Mouse (Mus musculus): ENCODE measurements around the gene Rpl27. TPM values are rescaled to one million over a fixed set of nuclear protein-coding genes. Genes with fewer than 3 reads are reported as not detected.

Rpl27 gene
- total and polyA plus RNA-seq, 3 experiments, result 595 to 2,621 TPM; not detected in 1

GRCm38 (mm10) chr11:101417101-101417855 lies 24.8 kb upstream of the Rpl27 start, which contains the start of gene Aarsd1 (continued):
- TF ChIP-seq USF2 (IDR thresholded peaks at IDR 0.05; ENCODE audit: borderline replicate concordance in 1 of 2, insufficient read depth in 1 of 2, low read depth in 1 of 2, low read length in 2 of 2), result no peak
- no peak for TF ChIP-seq GATA1 (IDR thresholded peaks at IDR 0.05; ENCODE audit: low read depth, low read length)
- no peak for TF ChIP-seq POLR2AphosphoS2 (IDR thresholded peaks at IDR 0.05; ENCODE audit: low read length)
- TF ChIP-seq MYC (IDR thresholded peaks at IDR 0.05; ENCODE audit: low read depth, low read length), result peak; percentile 77; the same call in 1 of the 2 replicates
- no peak for TF ChIP-seq RAD21 (IDR thresholded peaks at IDR 0.05; ENCODE audit: low read depth, low read length)
- TF ChIP-seq TCF12 (IDR thresholded peaks at IDR 0.05; ENCODE audit: low read depth, low read length), result peak; percentile 66; the same call in 1 of the 2 replicates
- TF ChIP-seq USF1 (IDR thresholded peaks at IDR 0.05; ENCODE audit: low read depth, low read length), result no peak
- no peak for TF ChIP-seq POLR2AphosphoS5 (IDR thresholded peaks at IDR 0.05; ENCODE audit: borderline replicate concordance, low read depth, low read length)
- TF ChIP-seq MXI1 (IDR thresholded peaks at IDR 0.05; ENCODE audit: low read depth, low read length), result peak; percentile 86
- peak; percentile 70; the same call in 1 of the 2 replicates for TF ChIP-seq KAT2A (conservative IDR thresholded peaks at IDR 0.05; ENCODE audit: low read depth, low read length)
- TF ChIP-seq MAX (IDR thresholded peaks at IDR 0.05; ENCODE audit: low read length), result peak; percentile 35; the same call in 1 of the 2 replicates
- peak in 1 of 2 experiments; percentile 35; a peak in 1 of 4 replicates for TF ChIP-seq EP300 (IDR thresholded peaks at IDR 0.05; ENCODE audit: low read depth in 1 of 2, low read length in 2 of 2)
- no peak for TF ChIP-seq ELF1 (IDR thresholded peaks at IDR 0.05; ENCODE audit: low read depth, low read length)
- TF ChIP-seq TAL1 (IDR thresholded peaks at IDR 0.05; ENCODE audit: low read length), result no peak

GRCm38 (mm10) chr11:101418991-101419390 lies 23.1 kb upstream of the Rpl27 start:
- Histone ChIP-seq H3K9ac (ENCODE audit: control insufficient read depth, low read depth, low read length, poor library complexity, severe bottlenecking) (no peak overlapping the region), H3K4me3 (ENCODE audit: control insufficient read depth in 1 of 2, insufficient read depth in 1 of 2, low read depth in 2 of 2, low read length in 2 of 2) (no peak overlapping the region), H3K9me3 (replicated peaks; ENCODE audit: insufficient read depth, low read length) (no peaks in the 10 kb centered on the region), H3K79me2 (ENCODE audit: control insufficient read depth, insufficient read depth, low read length, poor library complexity) (peaks cover 12% of the 10 kb centered on the region), H3K36me3 (ENCODE audit: control insufficient read depth in 1 of 2, insufficient read depth in 2 of 2, low read length in 2 of 2) (peaks cover 2 to 22% of the 10 kb centered on the region in 2 experiments), H3K27ac (ENCODE audit: control insufficient read depth, low read depth, low read length) (no peak overlapping the region), H3K27me3 (ENCODE audit: control insufficient read depth in 1 of 2, insufficient read depth in 2 of 2, low read length in 2 of 2) (no peaks in the 10 kb centered on the region), H3K4me1 (ENCODE audit: control insufficient read depth in 1 of 2, insufficient read depth in 2 of 2, low read length in 2 of 2) (peaks cover 12 to 14% of the 10 kb centered on the region in 2 experiments)
- TF ChIP-seq POLR2A (IDR thresholded peaks at IDR 0.05; ENCODE audit: control insufficient read depth in 1 of 2, insufficient read depth in 1 of 2, low read depth in 1 of 2, low read length in 2 of 2, poor library complexity in 1 of 2) (no peak), NELFE (IDR thresholded peaks at IDR 0.05; ENCODE audit: low read depth, low read length) (no peak), RAD21 (IDR thresholded peaks at IDR 0.05; ENCODE audit: low read depth, low read length) (no peak), TCF12 (IDR thresholded peaks at IDR 0.05; ENCODE audit: low read depth, low read length) (no peak), RCOR1 (IDR thresholded peaks at IDR 0.05; ENCODE audit: low read depth, low read length) (no peak), GATA1 (IDR thresholded peaks at IDR 0.05; ENCODE audit: low read depth, low read length) (no peak), POLR2AphosphoS2 (IDR thresholded peaks at IDR 0.05; ENCODE audit: low read length) (no peak), CHD2 (IDR thresholded peaks at IDR 0.05; ENCODE audit: low read length) (no peak), TBP (IDR thresholded peaks at IDR 0.05; ENCODE audit: low read depth, low read length) (no peak), MAFK (IDR thresholded peaks at IDR 0.05; ENCODE audit: borderline replicate concordance, low read depth, low read length) (no peak), POLR2AphosphoS5 (IDR thresholded peaks at IDR 0.05; ENCODE audit: borderline replicate concordance, low read depth, low read length) (no peak), MEF2A (IDR thresholded peaks at IDR 0.05; ENCODE audit: extremely low read depth, insufficient replicate concordance, low read depth, low read length, poor library complexity, severe bottlenecking) (no peak), MAX (IDR thresholded peaks at IDR 0.05; ENCODE audit: low read length) (no peak), MYC (IDR thresholded peaks at IDR 0.05; ENCODE audit: low read depth, low read length) (no peak)
- DNase-seq (ENCODE audit: low read depth, low spot score), result no peak

Measured in MEL (cell line).